Mouse (Mus musculus) layer of hippocampus, adult 9-10 months (tissue): Measurements from ENCODE around the gene Foxs1.
A peak's percentile ranks its signal among the peaks of the same experiment; 100 is the strongest.

Experiments used
- DNase-seq: peaks from one replicate; pipeline ENCODE4 v3.0.0; 2022; ENCODE audit warnings: low spot score

Foxs1 gene

DNA sequence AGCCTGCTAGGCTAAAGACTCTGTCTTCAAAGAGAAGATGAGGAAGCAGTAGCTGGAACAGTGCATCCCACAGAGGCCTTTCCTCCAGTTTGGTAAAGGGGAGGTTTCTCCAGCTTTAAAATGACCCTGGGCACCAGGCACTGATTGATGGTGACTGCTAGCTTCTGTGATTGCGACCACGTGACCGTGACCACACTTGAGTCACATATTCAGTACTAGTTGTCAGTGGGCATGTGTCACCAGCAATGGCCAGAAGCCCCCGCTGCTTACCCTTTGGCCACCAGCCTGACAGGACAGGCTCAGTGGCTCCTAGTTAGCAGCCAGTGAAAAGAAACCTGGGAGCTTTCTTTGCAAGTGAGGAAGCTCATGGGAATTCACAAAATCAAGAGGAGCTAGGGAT, 29.4 kb downstream of the Foxs1 start:
- DNase-seq, result no peak

DNA sequence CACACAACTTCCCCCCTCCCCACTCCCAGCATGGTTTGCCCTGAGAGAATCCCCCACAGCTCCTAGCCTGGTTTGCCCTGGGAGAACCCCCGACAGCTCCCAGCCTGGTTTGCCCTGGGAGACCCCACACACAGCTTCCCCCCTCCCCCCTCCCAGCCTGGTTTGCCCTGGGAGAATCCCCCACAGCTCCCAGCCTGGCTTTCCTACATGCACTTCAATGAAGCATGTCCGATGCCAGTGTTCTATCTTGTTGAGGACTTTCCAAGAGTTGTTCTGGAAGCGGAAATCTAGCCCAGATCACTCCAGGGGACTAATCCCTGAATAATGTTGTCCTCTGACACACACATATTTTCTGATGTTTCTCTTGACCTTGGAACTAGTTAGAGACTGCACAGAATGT, 30.4 kb downstream of the Foxs1 start:
- no peak for DNase-seq

DNA sequence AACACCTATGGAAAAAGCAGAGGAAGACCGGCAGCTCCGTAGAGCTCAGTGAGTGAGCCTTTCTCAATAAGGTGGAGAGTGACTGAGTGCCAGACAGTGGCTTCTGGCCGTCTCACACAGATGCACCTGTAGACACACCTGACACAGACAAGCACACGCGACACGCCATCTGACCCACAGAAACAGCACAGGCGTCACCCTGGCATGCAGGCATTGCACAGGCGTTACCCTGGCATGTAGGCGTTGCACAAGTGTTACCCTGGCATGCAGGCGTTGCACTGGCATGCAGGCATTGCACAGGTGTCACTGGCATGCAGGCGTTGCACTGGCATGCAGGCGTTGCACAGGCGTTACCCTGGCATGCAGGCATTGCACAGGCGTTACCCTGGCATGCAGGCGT, 31.7 kb downstream of the Foxs1 start:
- DNase-seq, result no peak

DNA sequence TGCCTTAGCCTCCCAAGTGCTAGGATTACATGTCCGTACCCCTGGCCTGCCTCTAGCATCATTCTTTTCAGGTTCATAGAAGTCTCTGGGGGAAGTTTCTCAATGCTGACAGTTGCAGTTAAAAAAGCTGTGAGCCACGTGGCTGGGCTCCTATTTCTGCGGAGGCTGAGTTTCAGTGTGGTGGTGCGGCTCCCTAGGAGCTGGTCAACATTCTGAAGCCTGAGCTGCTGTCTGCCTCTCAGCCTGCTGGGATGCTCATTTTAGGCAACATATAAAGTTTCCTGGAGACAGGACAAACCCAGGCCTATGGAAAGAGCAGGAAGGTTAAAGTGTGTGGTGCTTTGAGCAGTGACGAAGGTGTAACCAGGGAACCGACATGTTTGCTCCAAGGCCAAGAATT, 34.0 kb downstream of the Foxs1 start:
- no peak for DNase-seq

DNA sequence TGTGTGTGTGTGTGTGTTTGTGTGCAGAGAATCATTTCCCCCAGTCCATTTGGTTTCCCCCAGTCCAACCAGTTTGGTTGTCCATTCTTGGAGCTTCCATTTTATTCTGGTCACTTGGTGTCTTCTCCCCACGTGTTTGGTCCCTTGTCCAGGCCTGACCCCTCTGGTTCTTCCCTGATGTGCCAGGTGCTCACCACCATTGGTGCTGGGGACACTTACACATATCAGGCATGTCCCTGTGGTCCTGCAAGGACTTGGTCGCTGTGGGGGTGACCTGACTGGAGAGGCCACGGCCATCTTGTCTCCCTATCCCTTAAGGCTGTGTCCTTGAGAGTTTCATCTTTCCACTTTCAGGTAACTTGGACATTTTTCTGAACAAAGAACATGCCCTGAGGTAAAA, 36.1 kb downstream of the Foxs1 start:
- DNase-seq, result no peak

DNA sequence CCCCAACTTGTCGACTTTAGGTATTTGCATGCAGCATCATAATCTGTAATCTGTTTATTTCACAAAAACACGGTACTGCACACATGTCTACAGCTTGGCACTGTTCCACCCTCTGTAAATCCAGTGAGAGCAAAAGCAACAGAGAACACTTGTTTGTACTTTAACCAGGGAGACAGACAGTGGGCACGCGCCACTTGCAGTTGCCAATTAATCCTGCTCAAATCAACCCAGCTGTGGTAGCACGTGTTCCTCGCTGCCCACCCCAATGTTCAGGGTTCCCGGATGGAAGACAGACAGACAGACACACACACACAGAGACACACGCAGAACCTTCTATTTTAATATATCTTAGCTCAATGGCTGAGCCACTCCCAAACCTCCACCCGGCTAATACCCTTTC, 37.2 kb downstream of the Foxs1 start:
- DNase-seq, result no peak

DNA sequence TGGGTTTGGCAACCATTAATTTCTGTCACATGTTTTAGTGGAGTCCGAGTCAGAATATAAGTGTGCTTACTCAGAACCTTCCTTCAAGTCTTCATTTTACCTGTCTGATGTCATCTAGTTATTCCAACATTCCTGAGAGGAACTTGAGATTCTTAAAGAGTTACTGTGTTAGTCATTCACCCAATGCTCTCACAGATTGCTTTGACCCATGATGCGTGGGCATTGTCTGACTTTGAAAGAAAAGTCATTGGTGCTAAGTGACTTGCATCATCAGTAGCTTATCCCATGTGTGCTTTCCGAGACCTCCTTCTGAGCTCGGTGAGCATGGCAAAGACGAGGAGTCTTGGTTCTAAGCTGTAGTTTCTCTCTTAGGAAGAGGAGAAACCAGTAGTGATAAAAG, 44.2 kb downstream of the Foxs1 start:
- DNase-seq, result no peak

DNA sequence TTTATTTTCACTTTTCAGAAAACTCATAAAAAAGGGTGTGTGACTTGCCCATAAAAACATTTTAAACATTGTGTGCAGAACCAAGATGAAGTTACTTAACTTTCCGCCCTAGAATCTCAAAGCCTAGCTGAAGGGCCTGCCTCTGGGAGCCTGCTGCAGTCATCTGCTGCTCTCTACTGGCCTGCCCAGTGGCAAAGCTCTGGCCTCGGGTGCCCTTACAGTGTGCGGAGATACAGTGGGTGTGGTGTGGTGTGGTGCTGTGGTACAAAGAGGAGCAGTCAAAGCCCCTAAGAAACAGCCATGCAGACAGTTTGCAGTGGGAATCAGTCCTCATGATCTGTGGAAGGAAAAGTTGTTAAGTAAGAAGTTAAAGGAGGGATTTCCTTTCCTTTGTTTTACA, 45.8 kb downstream of the Foxs1 start:
- DNase-seq, result no peak

DNA sequence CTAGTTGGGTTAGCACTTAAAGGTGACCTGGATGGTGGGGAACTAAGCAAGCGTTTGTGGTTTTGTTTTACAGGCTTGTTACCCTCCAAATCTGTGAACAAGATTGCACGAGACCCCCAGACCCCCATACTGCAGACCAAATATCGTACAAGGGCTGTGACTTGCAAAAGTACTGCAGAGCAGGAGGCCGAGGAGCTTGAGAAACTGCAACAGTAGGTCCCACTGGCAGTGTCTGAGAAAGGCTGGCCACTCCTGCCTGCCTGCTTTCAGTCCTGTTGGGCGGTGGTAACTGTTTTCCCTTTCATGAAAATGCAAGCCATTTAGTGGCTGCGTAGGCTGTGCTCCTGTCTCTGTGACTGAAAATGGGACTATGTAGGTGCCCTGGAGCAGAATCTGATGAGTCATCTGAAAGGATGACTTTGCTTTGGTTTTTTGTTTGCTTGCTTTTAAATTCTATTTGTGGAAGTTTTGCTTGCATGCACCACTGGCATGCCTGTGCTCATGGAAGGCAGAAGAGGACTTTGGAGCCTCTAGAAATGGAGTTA, 48.8 kb downstream of the Foxs1 start:
- peak; percentile 11 for DNase-seq
